Mouse (Mus musculus) kidney, adult 2 months (tissue): ENCODE results near the gene Stk39.

ENCODE experiments used
- CTCF ChIP-seq: fragments of 200-500 bp; conservative IDR thresholded peaks from 2 replicates; pipeline ENCODE4 v1.5.1; 2011; ENCODE audit warnings: low read depth, mild to moderate bottlenecking, control low read depth, low read length, moderate library complexity, mixed read lengths; ENCODE audit not compliant: insufficient read depth, insufficient read length
- POLR2A ChIP-seq: fragments of 200-500 bp; IDR thresholded peaks from one replicate; pipeline ENCODE4 v1.6.1; 2011; ENCODE audit warnings: low read depth, low read length, control low read depth

- TF ChIP-seq CTCF (no peak), POLR2A (no peak)
Measured at GRCm38 (mm10) chr2:68435494-68436255, 36.4 kb downstream of the Stk39 start.
